Mouse (Mus musculus) erythroblast, embryonic 14.5 days (primary cell): Measurements from ENCODE around the gene Zfp982.
"Not testable (repeated sequence)": the region's sequence is repeated elsewhere in the genome, so short reads cannot be mapped to it uniquely, and the experiment has no call there.

Source experiments
- GATA1 ChIP-seq: IDR thresholded peaks from 2 replicates; pipeline ENCODE4 v1.6.1; 2012; ENCODE audit warnings: low read length, inconsistent platforms, mixed read lengths
- TAL1 ChIP-seq: IDR thresholded peaks from 3 replicates; pipeline ENCODE4 v1.6.1; 2012; ENCODE audit warnings: low read length, inconsistent platforms, mixed read lengths

GRCm38 (mm10) chr4:147556921-147557320 lies 64.7 kb downstream of the Zfp982 start:
- not testable (repeated sequence) for TF ChIP-seq GATA1, TAL1
